Mouse (Mus musculus) C2C12 (cell line): ENCODE results near the gene Vipas39. TPM values are rescaled to one million over a fixed set of nuclear protein-coding genes. Genes with fewer than 3 reads are reported as not detected.
"Not testable (repeated sequence)": the region's sequence is repeated elsewhere in the genome, so short reads cannot be mapped to it uniquely, and the experiment has no call there.

Experiments used
- H3K27me3 ChIP-seq: one replicate; pipeline ENCODE4 v1.6.1; 2011; ENCODE audit not compliant: control insufficient read depth, insufficient read depth, insufficient read length
- H3K36me3 ChIP-seq: one replicate; pipeline ENCODE4 v1.6.1; 2011; ENCODE audit not compliant: control insufficient read depth, insufficient read depth
- H3K4me3 ChIP-seq: one replicate; pipeline ENCODE4 v1.5.1; 2011; ENCODE audit warnings: mild to moderate bottlenecking, control low read depth; ENCODE audit not compliant: poor library complexity, insufficient read depth, severe bottlenecking
- H3K79me2 ChIP-seq: one replicate; pipeline ENCODE4 v1.6.1; 2011; ENCODE audit not compliant: control insufficient read depth, insufficient read depth
- H3K79me3 ChIP-seq: one replicate; pipeline ENCODE4 v1.6.1; 2011; ENCODE audit warnings: low read depth, control low read depth
- H3ac ChIP-seq: one replicate; pipeline ENCODE3; 2011; ENCODE audit warnings: low read depth; ENCODE audit not compliant: control insufficient read depth, insufficient read length
- CEBPB ChIP-seq: IDR thresholded peaks from one replicate; pipeline ENCODE4 v1.6.1; 2011; ENCODE audit warnings: low read depth, mild to moderate bottlenecking, control low read depth, moderate library complexity
- CTCF ChIP-seq: IDR thresholded peaks from one replicate; pipeline ENCODE4 v1.5.1; 2011; ENCODE audit not compliant: control insufficient read depth, insufficient read depth, insufficient read length
- FOSL1 ChIP-seq: IDR thresholded peaks from one replicate; pipeline ENCODE4 v1.8.0; 2011; ENCODE audit warnings: mild to moderate bottlenecking, low read length; ENCODE audit not compliant: poor library complexity, insufficient read depth, severe bottlenecking
- MAX ChIP-seq: IDR thresholded peaks from one replicate; pipeline ENCODE4 v1.6.1; 2011; ENCODE audit warnings: mild to moderate bottlenecking, control low read depth
- MYOD1 ChIP-seq: IDR thresholded peaks from one replicate; pipeline ENCODE4 v1.6.1; 2011; ENCODE audit warnings: low read depth; ENCODE audit not compliant: control insufficient read depth, insufficient read length
- MYOG ChIP-seq: IDR thresholded peaks from one replicate; pipeline ENCODE4 v1.6.1; 2011; ENCODE audit not compliant: control insufficient read depth, insufficient read length; ENCODE audit errors: extremely low read depth
- USF1 ChIP-seq: IDR thresholded peaks from one replicate; pipeline ENCODE4 v1.6.1; 2011; ENCODE audit warnings: low read depth, mild to moderate bottlenecking, control low read depth, moderate library complexity
- long read RNA-seq, 2 experiments: library from polyadenylated mRNA; unstranded; transcript quantifications; one replicate each; pipeline ENCODE4 v2.0.0; 2019 to 2020
- polyA plus RNA-seq: library from polyadenylated mRNA; unstranded; fragments of >200 nt; fragmentation: generic; extraction: Trizol; gene quantifications from one replicate; pipeline ENCODE4 v1.2.1, GENCODE M21; 2012; ENCODE audit warnings: missing spikeins

Gene Vipas39
- 23.2 TPM for polyA plus RNA-seq
- long read RNA-seq, experiment 1, transcript Vipas39-202 (20 exons, 2,524 nt), result major isoform, 18 of 28 reads
- long read RNA-seq, experiment 1, partial matches to known transcripts, result 6 of 28 reads
- long read RNA-seq, experiment 1, other reads (novel, unspliced or antisense), result 3 of 28 reads
- long read RNA-seq, experiment 2, transcript Vipas39-202 (20 exons, 2,524 nt), result major isoform, 155 of 193 reads
- long read RNA-seq, experiment 2, partial matches to known transcripts, result 3 of 193 reads
- long read RNA-seq, experiment 2, other reads (novel, unspliced or antisense), result 31 of 193 reads

- Histone ChIP-seq H3K27me3 (no peaks in the 10 kb centered on the region), H3K36me3 (peaks cover 48% of the 10 kb centered on the region), H3ac (peak within 1 kb of the TSS; percentile 95), H3K79me2 (peaks cover 57% of the 10 kb centered on the region), H3K4me3 (peak within 1 kb of the TSS; percentile 85), H3K79me3 (peaks cover 31% of the 10 kb centered on the region)
- no peak for TF ChIP-seq MYOD1
- TF ChIP-seq USF1, result no peak
- no peak for TF ChIP-seq MAX
- no peak for TF ChIP-seq CTCF
- no peak for TF ChIP-seq CEBPB
- no peak for TF ChIP-seq MYOG
- TF ChIP-seq FOSL1, result no peak
Measured at GRCm38 (mm10) chr12:87266108-87266826, at the start of gene Vipas39, which contains the start of gene Ahsa1. Gene Vipas39, minus strand, starts transcription at chr12:87266256. Gene Ahsa1, plus strand, starts transcription at chr12:87266479.

DNA sequence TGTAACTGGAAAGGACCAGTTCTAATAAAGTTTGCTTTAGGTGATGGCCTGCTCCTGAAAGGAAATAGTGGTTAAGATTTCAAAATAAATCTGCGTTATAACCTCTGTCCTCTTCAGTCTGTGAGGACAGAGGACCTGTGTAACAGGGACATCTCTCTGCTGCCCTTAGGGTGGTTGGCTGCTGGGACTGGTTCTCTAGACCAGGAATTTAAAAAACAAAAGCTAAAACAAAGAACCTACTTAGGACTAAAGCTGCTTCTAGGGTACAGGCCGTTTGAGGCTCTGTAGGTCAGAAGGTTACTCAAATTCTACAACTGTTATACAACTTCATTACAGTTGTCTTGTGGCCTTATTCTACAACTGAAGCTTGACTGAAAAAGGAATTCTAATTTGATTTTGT, 47.0 kb upstream of the Vipas39 start:
- Histone ChIP-seq H3ac (no peak overlapping the region), H3K4me3 (no peak overlapping the region), H3K79me2 (no peaks in the 10 kb centered on the region), H3K79me3 (no peaks in the 10 kb centered on the region), H3K27me3 (no peaks in the 10 kb centered on the region), H3K36me3 (peaks cover 52% of the 10 kb centered on the region)
- TF ChIP-seq MYOD1, result no peak
- TF ChIP-seq USF1, result no peak
- no peak for TF ChIP-seq CEBPB
- TF ChIP-seq MYOG, result no peak
- TF ChIP-seq FOSL1, result no peak
- TF ChIP-seq CTCF, result no peak
- no peak for TF ChIP-seq MAX

DNA sequence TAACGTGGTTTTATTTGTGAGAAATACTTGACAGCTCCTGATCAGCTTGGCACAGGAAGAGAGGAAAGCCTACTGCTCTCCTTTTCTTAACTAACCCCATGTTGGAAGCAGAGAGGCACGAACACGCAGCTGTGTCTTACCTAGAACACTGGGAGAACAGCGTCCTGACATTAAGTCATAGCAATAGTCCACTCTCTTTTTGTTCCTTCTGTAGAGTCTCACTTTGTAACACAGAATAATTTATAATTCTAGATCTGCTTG, 40.5 kb upstream of the Vipas39 start:
- not testable (repeated sequence) for H3K27me3 ChIP-seq, H3K79me3 ChIP-seq, H3K4me3 ChIP-seq, H3ac ChIP-seq, H3K79me2 ChIP-seq
- H3K36me3 ChIP-seq, result peaks cover 31% of the 10 kb centered on the region

DNA sequence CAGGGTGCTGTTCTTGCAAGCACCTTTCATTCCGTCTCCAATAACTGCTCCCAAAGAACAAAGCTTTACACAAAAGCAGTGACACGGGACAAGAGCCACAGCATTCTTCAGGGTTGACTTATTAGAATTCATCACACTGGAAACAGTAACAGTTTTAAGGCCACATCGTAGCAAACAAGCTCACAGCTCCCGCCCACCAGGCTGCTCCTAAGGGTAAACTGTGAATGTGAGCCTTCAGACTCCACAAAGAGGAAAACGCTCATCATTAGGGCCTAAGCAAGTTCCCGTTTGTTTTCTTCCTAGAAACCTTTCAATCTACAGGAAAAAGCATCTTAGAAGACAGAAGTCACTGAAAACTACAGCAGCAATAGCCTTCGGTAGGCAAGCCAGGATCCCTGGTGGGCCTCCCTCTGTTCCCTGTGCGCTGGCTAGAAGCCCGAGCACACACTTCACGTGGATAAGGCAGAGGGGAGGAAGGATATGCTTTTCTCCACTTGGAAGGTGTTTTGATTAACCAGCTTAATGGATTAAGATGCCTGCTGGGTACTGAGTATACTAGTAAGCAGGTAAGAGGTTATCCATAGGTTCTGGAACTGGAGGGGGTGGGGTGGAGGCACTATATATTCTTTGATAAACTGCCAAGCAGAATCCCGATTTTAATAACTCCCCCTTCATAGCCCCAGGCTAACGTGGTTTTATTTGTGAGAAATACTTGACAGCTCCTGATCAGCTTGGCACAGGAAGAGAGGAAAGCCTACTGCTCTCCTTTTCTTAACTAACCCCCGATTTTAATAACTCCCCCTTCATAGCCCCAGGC, 39.9 kb upstream of the Vipas39 start:
- Histone ChIP-seq H3K4me3 (no peak overlapping the region), H3K36me3 (peaks cover 30% of the 10 kb centered on the region), H3K27me3 (no peaks in the 10 kb centered on the region), H3ac (no peak overlapping the region), H3K79me2 (no peaks in the 10 kb centered on the region), H3K79me3 (no peaks in the 10 kb centered on the region)
- TF ChIP-seq MYOD1 (no peak), CTCF (no peak)

DNA sequence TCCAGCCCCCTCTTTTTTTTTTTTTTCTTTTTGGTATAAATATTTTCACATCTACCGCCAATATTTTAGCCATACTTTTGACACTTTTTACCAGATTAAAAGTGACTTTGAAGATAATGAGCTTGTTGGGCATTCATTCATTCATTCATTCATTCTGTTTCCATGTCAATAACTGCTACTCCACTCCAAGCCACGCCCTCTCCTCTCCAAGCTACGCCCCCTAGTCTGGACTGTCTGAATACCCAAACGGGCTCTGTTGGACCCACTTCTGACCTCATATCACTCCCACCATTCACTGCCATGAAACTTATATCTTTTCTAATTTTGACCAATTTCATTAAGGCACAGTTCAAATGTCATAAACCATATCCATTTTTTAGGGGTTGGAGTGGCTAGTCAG, 35.1 kb upstream of the Vipas39 start:
- H3K4me3 ChIP-seq, result no peak overlapping the region
- no peak overlapping the region for H3ac ChIP-seq
- TF ChIP-seq FOSL1 (no peak), USF1 (no peak), MYOD1 (no peak), MAX (no peak), CTCF (no peak), MYOG (no peak), CEBPB (no peak)
- peaks cover 6% of the 10 kb centered on the region for H3K27me3 ChIP-seq
- H3K36me3 ChIP-seq, result no peaks in the 10 kb centered on the region
- H3K79me2 ChIP-seq, result no peaks in the 10 kb centered on the region
- no peaks in the 10 kb centered on the region for H3K79me3 ChIP-seq

GRCm38 (mm10) chr12:87300441-87300690, 34.3 kb upstream of the Vipas39 start:
- H3ac ChIP-seq, result peak overlapping the region; percentile 59
- H3K27me3 ChIP-seq, result peaks cover 6% of the 10 kb centered on the region
- TF ChIP-seq MAX, result no peak
- no peak for TF ChIP-seq USF1
- no peak for TF ChIP-seq CEBPB
- TF ChIP-seq MYOD1, result no peak
- TF ChIP-seq FOSL1, result no peak
- no peak for TF ChIP-seq MYOG
- TF ChIP-seq CTCF, result no peak
- H3K36me3 ChIP-seq, result no peaks in the 10 kb centered on the region
- no peak overlapping the region for H3K4me3 ChIP-seq
- H3K79me3 ChIP-seq, result no peaks in the 10 kb centered on the region
- H3K79me2 ChIP-seq, result no peaks in the 10 kb centered on the region
